In genomic region chr1:193035371-193036238, GRCm38 (mm10) we compare ENCODE assay signal across 8 mouse cellular contexts. TPM values are rescaled to one million over a fixed set of nuclear protein-coding genes. Genes with fewer than 3 reads are reported as not detected.
A peak's percentile ranks its signal among the peaks of the same experiment; 100 is the strongest.
DNase-seq lines count a peak whose midpoint lies in the region; ATAC-seq and TF ChIP-seq lines count a peak whose summit lies in the region.

Gene Syt14, minus strand, starts transcription at chr1:193035775.

- peaks cover 0 to 11% of the 10 kb centered on the region in 2 experiments; a peak in 2 of 4 replicates for H3K4me1 ChIP-seq in MEL (ENCODE audit: control insufficient read depth in 1 of 2, insufficient read depth in 2 of 2, low read length in 2 of 2)
- peaks cover 13% of the 10 kb centered on the region for H3K4me1 ChIP-seq in lung, embryonic 15.5 days

- intact Hi-C loops in heart, postnatal 10 days (cut with DNase I), result no loop called here

- peak within 1 kb of the TSS; percentile 90 for H3K4me2 ChIP-seq in lung, embryonic 15.5 days

- H3K27ac ChIP-seq in MEL (ENCODE audit: control insufficient read depth, low read depth, low read length), result no peak within 1 kb of the TSS
- H3K27ac ChIP-seq in lung, embryonic 15.5 days, result no peak within 1 kb of the TSS

- TF ChIP-seq RAD21 in MEL (IDR thresholded peaks at IDR 0.05; ENCODE audit: low read depth, low read length), result no peak

- DNase-seq in MEL (ENCODE audit: low read depth, low spot score), result peak; percentile 93
- peak; percentile 83 for DNase-seq in c-Kit-negative CD71-positive TER-119-positive erythroid progenitor cells, embryonic 14.5 days (ENCODE audit: low read depth, low spot score)
- peak; percentile 65 to 76 for DNase-seq in heart, postnatal 10 days
- peak; percentile 37 to 52 for DNase-seq in layer of hippocampus, adult 18-20 months (ENCODE audit: low spot score in 2 of 2)
- peak; percentile 81 for DNase-seq in ovary, postnatal 36 days (ENCODE audit: low spot score)
- DNase-seq in thymus, postnatal 36 days, result peak; percentile 70 to 74

- no peaks in the 10 kb centered on the region for H3K27me3 ChIP-seq in MEL (ENCODE audit: control insufficient read depth in 1 of 2, insufficient read depth in 2 of 2, low read length in 2 of 2)
- peaks cover 14% of the 10 kb centered on the region for H3K27me3 ChIP-seq in lung, embryonic 15.5 days

- H3K9me3 ChIP-seq in MEL (replicated peaks; ENCODE audit: insufficient read depth, low read length), result no peaks in the 10 kb centered on the region
- H3K9me3 ChIP-seq in lung, embryonic 15.5 days, result no peaks in the 10 kb centered on the region

- under 1% methylated on average over 52 of the region's 67 CpGs for WGBS in lung, embryonic 15.5 days

- H3K36me3 ChIP-seq in MEL (ENCODE audit: control insufficient read depth in 1 of 2, insufficient read depth in 2 of 2, low read length in 2 of 2), result peaks cover 0 to 6% of the 10 kb centered on the region in 2 experiments; a peak in 2 of 4 replicates
- no peaks in the 10 kb centered on the region for H3K36me3 ChIP-seq in lung, embryonic 15.5 days

- peak within 1 kb of the TSS; percentile 71 for H3K9ac ChIP-seq in MEL (ENCODE audit: control insufficient read depth, low read depth, low read length, poor library complexity, severe bottlenecking)
- H3K9ac ChIP-seq in lung, embryonic 15.5 days, result no peak within 1 kb of the TSS

- TF ChIP-seq CTCF in MEL (IDR thresholded peaks at IDR 0.05 in 2 of 3, conservative IDR thresholded peaks at IDR 0.05 in 1 of 3; ENCODE audit: control insufficient read depth in 1 of 3, insufficient read depth in 1 of 3, low read depth in 2 of 3, low read length in 3 of 3, poor library complexity in 1 of 3, severe bottlenecking in 1 of 3), result no peak

- TF ChIP-seq EP300 in MEL (IDR thresholded peaks at IDR 0.05; ENCODE audit: low read depth in 1 of 2, low read length in 2 of 2), result no peak

- H3K4me3 ChIP-seq in MEL (ENCODE audit: control insufficient read depth in 1 of 2, insufficient read depth in 1 of 2, low read depth in 2 of 2, low read length in 2 of 2), result peak within 1 kb of the TSS; percentile 48 to 75
- peak within 1 kb of the TSS; percentile 57 for H3K4me3 ChIP-seq in lung, embryonic 15.5 days

- peak; percentile 88 for ATAC-seq in erythroid progenitor cell, adult 5-6 weeks (replicated peaks; ENCODE audit: low FRiP score, poor library complexity, severe bottlenecking)
- ATAC-seq in lung, embryonic 15.5 days (ENCODE audit: borderline replicate concordance, extremely low read depth, low FRiP score, low TSS enrichment), result peak; percentile 97

- TF ChIP-seq POLR2A in MEL (IDR thresholded peaks at IDR 0.05; ENCODE audit: control insufficient read depth in 1 of 2, insufficient read depth in 1 of 2, low read depth in 1 of 2, low read length in 2 of 2, poor library complexity in 1 of 2), result peak in 1 of 2 experiments; percentile 36; a peak in 1 of 4 replicates

- H3K79me2 ChIP-seq in MEL (ENCODE audit: control insufficient read depth, insufficient read depth, low read length, poor library complexity), result no peaks in the 10 kb centered on the region

TF ChIP-seq in MEL, 35 proteins besides CTCF, POLR2A, EP300 and RAD21:
- TF ChIP-seq HCFC1 (IDR thresholded peaks at IDR 0.05; ENCODE audit: low read depth, low read length) (peak; percentile 61), RCOR1 (IDR thresholded peaks at IDR 0.05; ENCODE audit: low read depth, low read length) (no peak), ELF1 (IDR thresholded peaks at IDR 0.05; ENCODE audit: low read depth, low read length) (0 out of 2 replicates have a peak, but pooled peaks have one; percentile 19), MAZ (IDR thresholded peaks at IDR 0.05; ENCODE audit: low read depth, low read length) (peak; percentile 81; the same call in 1 of the 2 replicates), ETS1 (IDR thresholded peaks at IDR 0.05; ENCODE audit: low read depth, low read length) (peak; percentile 19; the same call in 1 of the 2 replicates), USF1 (IDR thresholded peaks at IDR 0.05; ENCODE audit: low read depth, low read length) (peak; percentile 93), TAL1 (IDR thresholded peaks at IDR 0.05; ENCODE audit: low read length) (no peak), BHLHE40 (IDR thresholded peaks at IDR 0.05; ENCODE audit: borderline replicate concordance, low read depth, low read length) (peak; percentile 93), KAT2A (conservative IDR thresholded peaks at IDR 0.05; ENCODE audit: low read depth, low read length) (no peak), MYB (IDR thresholded peaks at IDR 0.05; ENCODE audit: low read depth, low read length) (no peak), MXI1 (IDR thresholded peaks at IDR 0.05; ENCODE audit: low read depth, low read length) (peak; percentile 80), TBP (IDR thresholded peaks at IDR 0.05; ENCODE audit: low read depth, low read length) (no peak), MEF2A (IDR thresholded peaks at IDR 0.05; ENCODE audit: extremely low read depth, insufficient replicate concordance, low read depth, low read length, poor library complexity, severe bottlenecking) (no peak), SIN3A (IDR thresholded peaks at IDR 0.05; ENCODE audit: low read length) (peak; percentile 80), USF2 (IDR thresholded peaks at IDR 0.05; ENCODE audit: borderline replicate concordance in 1 of 2, insufficient read depth in 1 of 2, low read depth in 1 of 2, low read length in 2 of 2) (peak in 1 of 2 experiments; percentile 54; a peak in 1 of 4 replicates), ZMIZ1 (IDR thresholded peaks at IDR 0.05; ENCODE audit: low read depth, low read length) (no peak), NRF1 (IDR thresholded peaks at IDR 0.05; ENCODE audit: insufficient read depth, low read depth, low read length, poor library complexity, severe bottlenecking) (no peak)

RNA-seq across cellular contexts. Expression of gene Syt14, which starts in this region (rescaled TPM):
- 1.3 and 1.8 TPM in 2 replicates for total RNA-seq in MEL (2012; rRNA removed)
- 1 to 10 TPM in 1 of 2 experiments, not detected in 1; 2.4 TPM for polyA plus RNA-seq in MEL (2012; ENCODE audit: insufficient read depth in 1 of 2, insufficient read length in 2 of 2, low read depth in 1 of 2, low replicate concordance in 2 of 2, missing spikeins in 1 of 2)
- 7.6 and 13.0 TPM in 2 replicates for total RNA-seq in erythroid progenitor cell, adult 5-6 weeks (2015; ENCODE audit: low replicate concordance)
- 5.4 and 8.8 TPM in 2 replicates for total RNA-seq in erythroid progenitor cell, adult 5-6 weeks (2017; ENCODE audit: low replicate concordance)
- under 1 TPM; 0.12 to 0.15 TPM for total RNA-seq in heart, postnatal 10 days (2021)
- total RNA-seq in layer of hippocampus, adult 18-20 months (2021), result 10 to 100 TPM; 26.3 to 27.4 TPM
- 0.88 and 0.93 TPM in 2 replicates for polyA plus RNA-seq in lung, embryonic 15.5 days (2015; fragmentation: Nextera tagmentation; extraction: Ambion mirVana)

Comparison
In these comparisons a context has a peak if more than half of its experiments do, and no peak if none do; other contexts are left out.
1. Peak in DNase-seq in heart, postnatal 10 days; RNA of the gene not detected or under 1 TPM.
2. Peak in ATAC-seq, H3K4me3 ChIP-seq and H3K4me2 ChIP-seq in lung, embryonic 15.5 days; RNA of the gene not detected or under 1 TPM.